Mouse (Mus musculus) heart, adult 2 months (tissue): ENCODE measurements around the gene Cetn3.

Experiments
- CTCF ChIP-seq: fragments of 200-600 bp; IDR thresholded peaks from 2 replicates; pipeline ENCODE4 v1.8.1; 2022; ENCODE audit warnings: antibody characterized with exemption, mild to moderate bottlenecking, moderate library complexity
- POLR2A ChIP-seq: fragments of 200-500 bp; IDR thresholded peaks from 2 replicates; pipeline ENCODE4 v1.6.1; 2011; ENCODE audit warnings: mild to moderate bottlenecking, low read depth, low read length, control low read depth; ENCODE audit not compliant: insufficient read depth

DNA sequence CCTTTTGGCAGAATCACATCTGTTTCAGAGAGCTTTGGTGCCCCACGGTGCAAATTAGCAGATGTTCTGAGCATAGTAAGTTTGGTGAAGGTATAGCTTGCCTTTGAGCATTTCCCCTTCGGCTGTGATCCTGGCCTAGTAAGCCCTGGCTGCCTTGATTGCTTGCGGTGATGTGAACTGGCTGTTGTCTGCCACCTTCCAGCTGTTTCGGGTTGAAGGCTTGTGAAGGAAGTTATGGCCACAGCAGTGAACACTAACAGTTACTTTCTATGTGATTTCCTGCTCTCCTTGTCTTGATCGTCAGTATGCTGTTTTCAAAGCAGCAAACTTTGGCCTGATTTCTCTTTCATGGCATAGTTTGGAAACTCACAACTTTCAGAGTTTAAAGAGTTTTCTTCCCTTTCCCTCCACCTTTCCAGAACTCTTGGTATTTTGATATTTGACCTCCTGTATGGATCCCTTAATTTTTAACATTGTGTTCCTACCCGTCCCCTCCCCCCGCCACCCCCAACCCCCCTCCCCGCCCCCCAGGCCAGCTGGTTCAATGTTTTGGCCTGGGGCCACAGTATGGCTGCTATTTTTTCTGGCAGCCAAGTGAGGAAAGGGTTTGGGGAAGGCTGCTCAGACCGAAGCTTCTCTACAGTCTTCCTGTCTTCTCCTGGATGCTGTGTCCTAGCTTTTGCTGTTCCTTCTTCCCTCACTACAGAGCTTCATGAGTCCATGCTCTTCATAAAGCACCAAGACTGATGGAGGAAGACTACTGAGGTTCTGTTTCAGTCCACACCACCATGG is 53.7 kb downstream of the Cetn3 start:
- no peak for TF ChIP-seq CTCF
- TF ChIP-seq POLR2A: no peak
